Mouse (Mus musculus): ENCODE measurements around the gene Sh3bp5. TPM values are rescaled to one million over a fixed set of nuclear protein-coding genes. Genes with fewer than 3 reads are reported as not detected.
"Not testable (repeated sequence)": the region's sequence is repeated elsewhere in the genome, so short reads cannot be mapped to it uniquely, and the experiment has no call there.

Sh3bp5 gene
- total RNA-seq (2021), result 10 to 100 TPM; 53.6 to 65.7 TPM
- long read RNA-seq, experiment 1, transcript Sh3bp5-201 (9 exons, 2,684 nt), result major isoform, 82 of 89 reads
- long read RNA-seq, experiment 1, partial matches to known transcripts, result 4 of 89 reads
- long read RNA-seq, experiment 1, other reads (novel, unspliced or antisense), result 3 of 89 reads
- long read RNA-seq, experiment 2, transcript Sh3bp5-201 (9 exons, 2,684 nt), result major isoform, 78 of 83 reads
- long read RNA-seq, experiment 2, partial matches to known transcripts, result 3 of 83 reads
- long read RNA-seq, experiment 2, other reads (novel, unspliced or antisense), result 2 of 83 reads

DNA sequence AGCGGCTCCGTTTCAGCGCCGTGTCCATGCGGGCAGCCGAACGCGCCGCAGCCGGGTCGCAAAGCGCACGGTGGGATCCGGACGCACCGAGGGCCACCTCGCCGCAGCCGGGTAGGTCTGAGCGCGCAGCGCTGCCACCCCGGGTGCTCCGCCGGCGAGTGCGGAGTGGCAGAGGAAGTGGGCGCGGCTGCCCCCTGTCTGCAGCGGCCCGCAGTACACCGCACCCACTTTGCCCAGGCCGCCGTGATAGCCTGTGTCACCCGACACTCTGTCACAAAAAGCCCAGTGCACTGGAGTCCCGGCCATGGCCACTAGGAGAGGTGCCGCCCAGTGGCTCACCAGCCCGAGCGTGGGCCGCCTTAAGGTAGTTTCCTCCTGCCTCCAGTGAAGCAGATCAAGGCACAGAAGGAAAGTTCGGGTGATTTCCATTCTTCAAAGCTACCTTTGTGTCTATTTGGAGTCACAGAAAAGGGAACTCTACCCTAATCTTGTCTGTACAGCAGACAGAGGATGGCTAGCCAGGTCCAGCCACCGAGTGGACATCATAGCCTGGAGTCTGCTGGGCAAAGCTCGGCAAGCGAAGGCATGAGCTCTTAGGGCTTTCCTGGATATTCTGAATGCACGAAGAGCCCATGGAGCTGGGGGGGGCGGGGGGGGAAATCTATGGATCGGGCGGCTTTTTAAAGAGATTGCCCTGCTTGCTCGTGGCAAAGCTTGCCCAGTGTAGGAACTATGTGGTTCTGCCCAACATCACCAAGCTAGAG is at the start of gene Sh3bp5:
Sh3bp5 (minus strand) TSS at position 149 of the 764 bp plus-strand sequence.
- DNase-seq (ENCODE audit: low spot score), result peak; percentile 95

DNA sequence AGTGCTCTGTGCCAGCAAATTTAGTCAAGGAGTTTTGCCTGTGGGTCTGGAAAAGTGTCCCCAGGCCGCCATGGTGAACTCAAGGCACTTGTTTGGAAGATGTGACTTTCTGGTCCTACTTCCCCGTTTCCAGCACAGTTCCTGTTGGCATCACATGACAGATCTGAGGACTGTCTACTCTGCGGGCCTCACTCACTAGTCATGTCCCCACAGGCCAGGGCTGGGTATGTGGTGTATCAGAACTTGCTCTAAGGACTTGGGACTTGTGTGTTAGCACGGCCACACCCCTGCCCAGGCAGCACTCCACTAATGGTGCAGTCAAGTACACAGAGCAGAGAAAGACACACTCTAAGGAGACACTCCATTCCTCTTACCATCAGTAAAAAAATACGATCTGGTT is 46.5 kb upstream of the Sh3bp5 start:
- no peak for DNase-seq (ENCODE audit: low spot score)

DNA sequence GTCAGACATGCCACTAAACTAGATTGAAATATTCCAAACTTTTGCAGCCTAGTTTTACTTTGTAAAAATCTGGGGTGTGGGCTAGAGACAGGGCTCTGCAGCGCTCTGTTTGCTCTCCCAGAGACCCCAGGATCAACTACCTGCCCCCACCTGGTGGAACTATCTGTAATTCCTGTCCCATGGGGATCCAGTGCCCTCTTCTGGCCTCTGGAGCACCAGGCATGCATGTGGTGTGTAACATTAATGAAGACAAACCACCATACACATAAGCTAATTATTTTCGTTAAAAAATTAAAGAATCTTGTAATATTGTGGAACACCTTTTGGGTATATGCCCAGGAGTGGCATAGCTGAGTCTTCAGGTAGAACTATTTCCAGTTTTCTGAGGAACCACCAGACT is 37.4 kb upstream of the Sh3bp5 start:
- no peak for DNase-seq (ENCODE audit: low spot score)

DNA sequence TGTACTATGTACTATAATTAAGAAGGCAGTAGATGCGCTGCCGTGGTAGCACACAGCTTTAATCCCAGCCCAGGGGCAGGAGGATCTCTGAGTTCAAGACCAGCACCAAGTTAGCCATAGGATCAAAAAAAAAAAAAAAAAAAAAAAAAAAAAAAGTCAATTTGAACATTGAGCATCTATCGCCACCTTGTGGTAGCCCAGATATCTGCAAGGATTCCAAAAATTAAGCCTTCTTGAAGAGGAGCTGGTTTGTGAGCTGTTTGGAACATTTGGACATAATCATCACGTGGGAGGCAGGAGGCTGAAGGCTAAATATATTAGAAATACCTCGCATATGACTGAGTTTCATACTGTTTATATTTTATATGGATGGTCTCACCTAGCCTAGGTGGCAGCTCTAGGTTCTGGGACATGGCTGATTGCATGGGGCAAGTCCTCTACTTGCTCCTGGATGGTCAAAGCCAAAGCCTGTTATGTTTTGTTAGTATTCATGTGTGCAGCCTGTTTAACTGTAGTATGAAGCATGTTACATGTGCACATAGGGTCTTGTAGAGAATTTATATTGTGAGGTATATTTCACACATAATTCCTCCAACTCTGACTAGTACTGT is 36.7 kb upstream of the Sh3bp5 start:
- peak; percentile 66 for DNase-seq (ENCODE audit: low spot score)

DNA sequence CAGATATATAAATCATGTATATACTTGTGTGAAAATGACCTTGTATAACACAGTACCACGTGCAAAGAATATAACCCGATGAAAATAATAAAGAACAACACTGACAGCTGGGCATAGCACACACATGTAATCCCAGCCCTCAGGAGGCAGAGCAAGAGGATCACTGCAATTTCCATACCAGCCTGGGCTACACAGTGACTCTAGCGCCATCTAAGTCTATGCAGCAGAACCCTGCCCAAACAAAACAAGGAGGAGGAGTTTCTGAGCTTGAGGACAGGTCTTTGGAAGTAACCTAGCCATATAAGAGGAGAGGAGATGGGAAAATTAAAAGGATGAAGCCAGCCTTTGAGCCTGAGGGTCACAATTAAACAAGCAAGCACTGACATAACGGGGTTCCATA is 33.8 kb upstream of the Sh3bp5 start:
- DNase-seq (ENCODE audit: low spot score), result no peak

DNA sequence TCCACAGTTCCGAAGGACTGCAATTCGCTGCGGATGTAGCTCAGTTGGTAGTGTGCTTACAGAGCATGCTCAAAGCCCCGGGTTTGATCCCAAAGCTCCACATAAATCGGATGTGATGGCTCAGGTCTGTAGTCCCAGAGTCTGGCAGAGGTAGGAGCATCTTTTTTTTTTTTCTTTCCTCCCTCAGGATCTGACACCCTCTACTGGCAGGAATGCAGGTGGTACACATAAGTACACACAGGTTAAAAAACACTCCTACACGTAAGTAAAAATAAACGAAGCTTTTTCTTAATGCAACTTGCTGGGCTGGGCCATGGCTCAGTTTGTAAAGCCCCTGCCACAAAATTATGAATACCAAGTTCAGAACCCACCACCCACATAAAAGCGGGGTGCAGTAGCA is 28.3 kb upstream of the Sh3bp5 start:
- peak; percentile 15 for DNase-seq (ENCODE audit: low spot score)

DNA sequence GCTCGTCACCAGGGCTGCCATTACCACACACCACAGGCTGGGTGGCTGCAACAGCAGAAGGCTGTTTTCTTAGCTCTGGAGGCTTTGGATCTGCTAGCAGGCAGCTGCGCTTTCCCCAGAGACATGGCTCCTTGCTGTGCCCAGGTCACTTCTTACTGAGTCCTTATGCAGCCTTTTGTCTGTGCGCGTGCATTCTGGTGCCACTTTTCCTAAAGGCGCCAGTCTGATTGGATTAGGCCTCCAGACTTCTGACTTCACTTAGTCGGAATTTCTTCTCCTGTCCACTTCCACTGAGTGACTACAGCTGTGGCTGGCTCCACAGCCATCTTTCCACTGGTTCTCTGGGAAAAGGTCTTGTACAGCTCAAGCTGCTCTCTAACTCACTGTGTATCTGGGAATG is 27.0 kb upstream of the Sh3bp5 start:
- DNase-seq (ENCODE audit: low spot score), result no peak

DNA sequence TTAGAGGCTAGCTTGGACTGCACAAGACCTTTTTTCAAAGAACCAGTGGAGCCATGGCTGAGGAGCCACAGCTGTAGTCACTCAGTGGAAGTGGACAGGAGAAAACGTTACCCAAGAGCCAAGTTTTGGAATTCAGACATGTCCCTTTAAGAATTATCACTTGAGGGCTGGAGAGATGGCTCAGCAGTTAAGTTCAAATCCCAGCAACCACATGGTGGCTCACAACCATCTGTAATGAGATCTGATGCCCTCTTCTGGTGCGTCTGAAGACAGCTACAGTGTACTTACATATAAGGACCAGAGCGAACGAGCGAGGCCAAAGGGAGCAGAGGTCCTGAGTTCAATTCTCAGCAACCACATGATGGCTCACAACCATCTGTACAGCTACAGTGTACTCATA is 26.3 kb upstream of the Sh3bp5 start:
- not testable (repeated sequence) for DNase-seq (ENCODE audit: low spot score)

DNA sequence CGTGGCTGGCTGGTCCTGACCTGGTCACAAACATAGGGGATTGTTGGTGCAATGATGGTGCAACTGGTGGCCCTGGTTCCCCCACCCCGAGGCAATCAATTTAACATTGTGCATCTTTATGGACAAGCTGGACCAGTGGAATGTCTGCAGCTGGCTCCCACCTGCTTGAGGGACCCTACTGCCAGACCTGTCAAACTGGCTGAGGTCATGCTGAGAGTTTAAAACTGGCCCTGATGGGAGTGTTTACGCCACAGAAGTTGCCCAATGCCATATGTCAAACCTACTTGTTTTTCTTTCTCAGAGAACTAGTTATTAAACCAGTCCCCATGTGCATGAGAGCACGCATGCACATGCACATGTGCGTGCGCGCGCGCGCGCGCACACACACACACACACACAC is 22.1 kb upstream of the Sh3bp5 start:
- DNase-seq (ENCODE audit: low spot score), result no peak

DNA sequence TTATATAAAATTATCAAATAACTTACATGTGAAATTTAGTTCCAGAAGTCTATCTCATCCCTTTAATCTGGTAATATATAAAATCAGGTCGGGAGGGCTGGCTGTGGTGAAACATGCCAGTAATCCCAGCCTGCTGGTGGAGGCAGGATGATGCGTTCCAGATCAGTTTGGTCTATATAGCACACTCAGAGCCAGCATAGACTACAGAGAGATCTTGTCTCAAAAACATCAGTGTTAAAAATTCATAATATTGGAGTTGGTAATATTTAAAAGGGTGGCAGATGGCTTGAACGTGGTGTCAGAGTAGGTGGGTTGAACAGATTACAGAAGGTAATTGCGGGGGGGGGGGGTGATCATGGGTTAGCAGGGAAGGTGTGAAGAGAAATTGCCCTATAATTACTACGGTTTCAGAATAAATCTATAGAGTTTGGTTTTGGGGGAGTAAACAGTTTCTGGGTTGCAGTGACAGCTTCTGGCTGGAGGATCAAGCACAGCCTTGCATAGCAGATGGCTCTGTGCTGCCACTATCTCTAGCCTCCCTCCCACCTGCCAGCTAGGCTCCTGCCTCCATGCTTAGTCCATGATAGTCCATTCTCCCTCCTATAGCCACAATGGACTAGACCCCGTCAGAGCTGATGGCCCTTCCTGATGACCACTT is 20.3 kb upstream of the Sh3bp5 start:
- no peak for DNase-seq (ENCODE audit: low spot score)

DNA sequence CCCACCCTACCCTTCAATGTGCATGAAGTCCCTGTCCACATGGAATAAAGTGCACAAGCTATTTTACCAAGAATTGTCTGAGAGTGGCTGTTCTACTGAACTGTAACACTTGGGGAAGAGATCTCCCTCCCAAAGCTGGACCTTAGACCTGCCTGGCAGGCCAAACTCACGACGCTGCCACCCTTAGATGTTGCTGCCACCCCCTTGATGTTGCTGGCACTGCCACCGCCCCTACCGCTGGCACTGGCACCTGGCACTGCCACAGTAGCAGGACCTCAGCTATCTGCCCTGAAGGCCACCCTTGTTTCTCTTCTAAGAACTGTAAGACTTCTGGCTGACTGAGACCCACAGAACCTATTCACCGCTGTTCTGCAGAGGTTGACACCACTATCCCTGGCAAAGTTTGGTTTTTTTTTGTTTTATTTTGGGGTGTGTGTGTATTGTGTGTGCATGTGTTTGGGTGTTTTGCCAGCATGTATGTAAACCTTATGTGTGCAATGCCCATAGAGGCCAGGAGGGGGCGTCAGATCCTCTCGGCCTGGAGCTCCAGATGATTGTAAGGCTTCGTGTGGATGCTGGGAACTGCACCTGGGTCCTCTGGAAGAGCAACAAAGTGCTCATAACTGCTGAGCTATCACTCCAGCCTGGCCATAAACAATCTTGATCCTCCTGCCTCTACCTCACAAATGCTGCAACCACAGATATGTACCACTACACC is 19.1 kb upstream of the Sh3bp5 start:
- DNase-seq (ENCODE audit: low spot score), result no peak

DNA sequence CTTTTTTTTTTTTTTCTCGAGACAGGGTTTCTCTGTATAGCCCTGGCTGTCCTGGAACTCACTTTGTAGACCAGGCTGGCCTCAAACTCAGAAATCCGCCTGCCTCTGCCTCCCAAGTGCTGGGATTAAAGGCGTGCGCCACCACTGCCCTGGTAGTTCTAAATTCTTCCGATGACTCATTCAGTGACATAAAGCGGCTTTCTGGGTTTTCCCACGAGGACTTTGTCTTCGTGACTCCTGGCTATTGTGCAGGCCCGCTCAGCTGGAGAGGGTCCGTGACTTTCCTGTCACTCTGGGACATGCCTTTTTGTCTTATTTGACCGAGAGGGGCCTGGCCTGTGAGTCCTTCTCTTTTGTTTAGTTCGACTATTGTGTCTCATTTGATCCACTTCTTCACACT is 18.1 kb upstream of the Sh3bp5 start:
- not testable (repeated sequence) for DNase-seq (ENCODE audit: low spot score)

DNA sequence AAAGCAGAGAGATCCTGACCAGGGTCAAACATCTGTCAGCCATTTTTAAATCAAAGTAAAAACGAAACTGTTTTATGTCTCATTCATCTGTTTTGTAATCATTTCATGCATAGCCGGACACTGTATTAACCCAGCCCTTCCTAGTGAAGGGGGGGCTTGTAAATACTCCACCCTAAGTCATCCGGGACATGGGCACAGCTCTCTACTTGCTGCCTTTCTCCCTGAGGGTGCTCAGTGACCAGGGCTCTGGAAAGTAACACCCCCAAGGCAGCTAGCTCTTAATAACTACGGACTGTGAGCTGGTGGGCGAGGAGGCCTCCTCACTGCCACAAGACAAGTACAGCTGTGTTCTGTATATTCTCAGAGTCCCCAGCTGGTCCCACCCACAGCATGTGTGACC is 13.1 kb upstream of the Sh3bp5 start:
- no peak for DNase-seq (ENCODE audit: low spot score)

DNA sequence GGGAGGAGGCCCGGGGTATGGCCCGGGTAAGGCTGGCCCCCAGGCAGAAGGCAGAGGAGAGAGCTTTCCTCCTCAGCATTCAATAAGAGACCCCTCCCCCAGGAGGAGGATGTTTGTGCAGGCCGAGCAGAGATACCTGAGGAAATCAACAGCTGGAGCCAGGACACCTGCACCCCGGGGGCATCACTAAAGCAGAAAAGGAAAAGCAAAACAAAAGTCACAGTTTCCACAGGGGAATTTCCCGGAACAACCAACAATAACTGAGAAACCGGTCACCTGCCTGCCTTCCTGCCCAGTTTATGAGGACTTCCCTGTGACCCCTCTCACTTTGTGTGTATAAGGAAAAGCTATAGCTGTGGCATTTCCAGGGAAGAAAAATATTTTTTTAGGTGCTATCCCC is 7.7 kb upstream of the Sh3bp5 start:
- no peak for DNase-seq (ENCODE audit: low spot score)

DNA sequence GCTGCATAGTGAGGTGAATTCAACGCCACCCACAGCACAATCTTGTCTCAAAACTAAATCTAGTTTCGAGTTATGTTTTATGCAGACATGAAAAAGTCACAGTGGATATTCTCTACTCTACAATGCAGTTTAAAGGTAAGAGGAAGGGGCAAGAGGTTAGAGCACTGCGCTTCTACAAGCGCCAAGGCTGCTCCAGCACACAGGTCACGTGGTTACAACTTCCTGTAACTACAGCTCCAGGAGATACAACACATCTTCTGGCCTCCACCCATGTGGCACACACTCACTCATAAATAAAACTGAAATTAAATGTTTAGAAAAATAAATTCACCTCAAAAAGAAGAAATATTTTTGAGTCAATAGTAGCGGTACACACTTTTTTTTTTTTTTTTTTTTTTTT is 4.8 kb upstream of the Sh3bp5 start:
- DNase-seq (ENCODE audit: low spot score), result no peak

DNA sequence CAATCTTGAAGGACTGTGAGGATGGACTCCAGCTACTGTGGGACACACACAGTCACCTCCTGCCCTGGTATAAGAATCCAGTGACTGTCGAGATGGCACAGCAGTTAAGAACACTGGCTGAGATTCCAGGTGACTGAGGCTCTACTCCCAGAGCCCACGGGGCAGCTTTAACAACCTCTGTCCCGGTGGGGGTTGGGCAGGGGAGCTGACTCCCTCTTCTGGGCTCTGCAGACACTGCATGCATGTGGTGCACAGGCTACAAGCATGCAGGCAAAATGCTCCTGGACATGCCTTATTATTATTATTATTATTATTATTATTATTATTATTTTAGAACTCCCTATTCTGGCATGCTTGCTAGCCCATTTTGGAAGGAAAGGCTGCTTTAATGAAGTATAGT is 4.4 kb upstream of the Sh3bp5 start:
- no peak for DNase-seq (ENCODE audit: low spot score)

DNA sequence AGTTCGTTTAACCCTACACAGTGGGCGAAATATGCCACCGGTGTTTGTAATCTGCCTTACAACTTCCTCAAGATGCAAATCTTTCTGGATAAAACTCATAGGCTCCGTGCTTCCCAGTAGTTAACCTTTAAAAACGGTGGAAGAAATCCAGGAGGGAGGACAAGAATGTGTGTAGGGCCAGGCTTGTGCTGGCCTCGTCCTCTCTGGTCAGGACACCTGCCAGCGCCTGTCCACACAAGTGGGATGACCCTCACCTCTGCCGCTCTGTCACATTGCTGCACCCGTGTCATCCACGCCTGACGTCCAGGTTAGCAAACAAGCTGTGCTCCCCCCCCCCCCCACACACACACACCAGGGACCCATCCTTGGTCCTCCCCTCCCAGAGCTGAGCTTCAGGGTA is 3.4 kb upstream of the Sh3bp5 start:
- no peak for DNase-seq (ENCODE audit: low spot score)

DNA sequence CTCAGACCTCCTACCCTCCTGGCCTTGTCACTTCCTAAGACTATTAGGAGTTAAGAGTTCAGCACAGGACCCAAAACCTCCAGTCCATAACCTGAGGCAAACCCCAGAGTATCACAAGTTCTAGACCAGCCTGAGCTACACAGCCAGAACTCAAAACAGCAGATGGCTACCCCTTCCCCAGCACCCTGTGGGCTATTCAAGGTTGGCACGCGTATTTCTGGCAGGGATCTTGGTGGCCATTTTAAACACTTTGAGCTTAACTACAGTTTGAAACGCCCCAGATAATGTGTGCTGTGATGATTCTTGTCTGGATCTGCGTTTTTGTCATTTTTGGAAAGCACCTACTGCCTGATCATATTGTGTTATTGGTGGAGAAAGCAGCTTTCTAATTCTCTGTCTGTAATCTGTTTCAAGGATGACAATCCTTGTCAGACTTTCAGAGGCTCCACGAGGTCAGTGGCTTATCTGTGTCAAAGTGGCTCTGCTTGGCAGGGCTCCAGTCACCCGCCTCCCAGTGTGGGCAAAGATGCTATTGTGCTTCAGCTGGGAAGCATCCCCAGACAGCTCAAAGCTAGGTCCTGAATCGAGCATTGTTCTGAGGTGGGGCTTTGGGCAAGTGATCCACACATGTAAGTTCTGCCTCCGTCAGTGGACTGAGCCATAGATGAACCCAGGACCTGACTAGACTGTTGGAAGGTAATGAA is 2.1 kb upstream of the Sh3bp5 start:
- no peak for DNase-seq (ENCODE audit: low spot score)

DNA sequence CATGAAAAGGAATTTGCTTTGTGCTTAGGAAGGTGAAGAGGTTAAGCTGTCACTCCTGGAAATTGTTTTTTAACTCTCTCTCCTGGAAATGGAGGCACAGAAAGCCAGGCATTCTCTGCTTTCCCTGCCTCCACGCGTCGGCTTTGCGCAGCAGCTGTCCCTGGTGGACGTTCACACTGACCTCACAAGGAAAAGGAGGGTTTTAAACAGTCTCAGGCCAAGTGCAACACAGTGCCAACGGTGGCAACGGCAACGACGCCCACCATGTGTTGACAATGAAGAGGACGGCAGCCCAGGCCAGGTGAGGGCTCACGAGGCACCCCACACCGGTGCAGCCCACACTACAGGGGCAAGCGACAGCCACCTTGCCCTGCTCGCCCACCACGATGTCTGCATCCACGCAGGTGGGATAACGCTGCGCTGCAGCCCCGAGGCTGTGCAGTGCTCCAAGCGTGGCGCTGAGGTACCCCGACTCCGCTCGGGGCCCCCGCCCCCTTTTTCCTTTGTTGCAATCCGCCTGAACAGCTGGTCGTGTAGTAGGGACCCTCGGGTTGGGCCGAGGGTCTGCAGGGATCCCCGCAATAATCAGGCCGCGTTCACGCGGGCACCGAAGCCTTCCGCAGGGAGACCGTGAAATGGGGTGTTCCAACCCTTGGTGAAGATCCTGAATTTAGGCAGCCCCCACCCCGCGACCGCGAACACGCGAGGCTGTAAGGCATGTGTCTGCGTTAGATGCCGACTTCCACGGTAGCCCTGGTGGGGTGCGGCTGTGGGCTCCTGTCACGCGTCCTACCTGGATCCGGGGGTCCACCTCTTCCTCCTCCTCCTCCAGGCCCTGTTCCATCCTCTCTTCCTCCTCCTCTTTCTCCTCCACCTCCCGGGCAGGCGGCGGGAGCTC is 611 bp downstream of the Sh3bp5 start:
- DNase-seq (ENCODE audit: low spot score), result no peak

DNA sequence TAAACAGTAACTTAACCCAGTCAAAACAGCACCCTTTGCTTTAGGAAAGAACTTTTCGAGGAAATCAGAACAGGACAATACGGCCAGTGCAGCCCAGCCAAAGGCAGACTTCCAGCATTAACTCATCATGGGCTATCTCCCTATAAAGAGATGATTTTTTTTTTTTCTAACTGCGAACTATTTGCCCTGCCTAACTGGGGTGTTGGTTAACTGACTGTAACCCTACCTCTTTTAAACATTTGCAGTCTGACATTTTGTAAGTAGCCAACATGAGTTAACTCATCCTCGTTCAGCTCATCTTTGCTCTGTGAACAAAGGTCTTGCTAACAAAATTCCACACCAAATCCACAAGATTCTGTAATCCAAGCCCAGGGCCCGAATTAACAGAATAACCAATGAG is 1.5 kb downstream of the Sh3bp5 start:
- DNase-seq (ENCODE audit: low spot score), result no peak
